Mouse (Mus musculus): ENCODE data around the gene Ric1. TPM values are rescaled to one million over a fixed set of nuclear protein-coding genes. Genes with fewer than 3 reads are reported as not detected.

The Ric1 gene
- polyA plus RNA-seq, 1 experiment: 39.2 TPM

GRCm38 (mm10) chr19:29509857-29510256 lies 12.2 kb upstream of the Ric1 start:
- no peak overlapping the region for H3K27ac ChIP-seq (ENCODE audit: insufficient read depth, low read length)
- no peak overlapping the region for H3K4me3 ChIP-seq (ENCODE audit: insufficient read depth, low read length)
- H3K4me1 ChIP-seq (ENCODE audit: control insufficient read depth, insufficient read depth, low read length): no peaks in the 10 kb centered on the region
- no peak for TF ChIP-seq POLR2A (IDR thresholded peaks at IDR 0.05; ENCODE audit: low read depth, low read length)
- TF ChIP-seq CTCF (IDR thresholded peaks at IDR 0.05; ENCODE audit: borderline replicate concordance, insufficient read depth, low read length): no peak

- H3K4me1 ChIP-seq (ENCODE audit: control insufficient read depth, insufficient read depth, low read length): no peaks in the 10 kb centered on the region
- H3K27ac ChIP-seq (ENCODE audit: insufficient read depth, low read length): no peak overlapping the region
- TF ChIP-seq CTCF (IDR thresholded peaks at IDR 0.05; ENCODE audit: borderline replicate concordance, insufficient read depth, low read length) (no peak), POLR2A (IDR thresholded peaks at IDR 0.05; ENCODE audit: low read depth, low read length) (no peak)
- no peak overlapping the region for H3K4me3 ChIP-seq (ENCODE audit: insufficient read depth, low read length)
Observed at GRCm38 (mm10) chr19:29511826-29512225, 10.3 kb upstream of the Ric1 start.

- H3K4me3 ChIP-seq (ENCODE audit: insufficient read depth, low read length): no peak overlapping the region
- TF ChIP-seq POLR2A (IDR thresholded peaks at IDR 0.05; ENCODE audit: low read depth, low read length) (no peak), CTCF (IDR thresholded peaks at IDR 0.05; ENCODE audit: borderline replicate concordance, insufficient read depth, low read length) (no peak)
- no peaks in the 10 kb centered on the region for H3K4me1 ChIP-seq (ENCODE audit: control insufficient read depth, insufficient read depth, low read length)
- H3K27ac ChIP-seq (ENCODE audit: insufficient read depth, low read length): no peak overlapping the region
Observed at GRCm38 (mm10) chr19:29513111-29513766, 8.8 kb upstream of the Ric1 start.

GRCm38 (mm10) chr19:29514130-29514529 lies 8.0 kb upstream of the Ric1 start:
- Histone ChIP-seq H3K27ac (ENCODE audit: insufficient read depth, low read length) (no peak overlapping the region), H3K4me3 (ENCODE audit: insufficient read depth, low read length) (no peak overlapping the region), H3K4me1 (ENCODE audit: control insufficient read depth, insufficient read depth, low read length) (no peaks in the 10 kb centered on the region; the same call in 1 of the 2 replicates)
- no peak for TF ChIP-seq CTCF (IDR thresholded peaks at IDR 0.05; ENCODE audit: borderline replicate concordance, insufficient read depth, low read length)
- no peak for TF ChIP-seq POLR2A (IDR thresholded peaks at IDR 0.05; ENCODE audit: low read depth, low read length)

GRCm38 (mm10) chr19:29515386-29515785 lies 6.7 kb upstream of the Ric1 start:
- Histone ChIP-seq H3K4me1 (ENCODE audit: control insufficient read depth, insufficient read depth, low read length) (no peaks in the 10 kb centered on the region; the same call in 1 of the 2 replicates), H3K27ac (ENCODE audit: insufficient read depth, low read length) (no peak overlapping the region), H3K4me3 (ENCODE audit: insufficient read depth, low read length) (no peak overlapping the region)
- TF ChIP-seq POLR2A (IDR thresholded peaks at IDR 0.05; ENCODE audit: low read depth, low read length) (no peak), CTCF (IDR thresholded peaks at IDR 0.05; ENCODE audit: borderline replicate concordance, insufficient read depth, low read length) (no peak)

- Histone ChIP-seq H3K4me3 (ENCODE audit: insufficient read depth, low read length) (no peak overlapping the region), H3K4me1 (ENCODE audit: control insufficient read depth, insufficient read depth, low read length) (no peaks in the 10 kb centered on the region; the same call in 1 of the 2 replicates), H3K27ac (ENCODE audit: insufficient read depth, low read length) (no peak overlapping the region)
- TF ChIP-seq CTCF (IDR thresholded peaks at IDR 0.05; ENCODE audit: borderline replicate concordance, insufficient read depth, low read length) (no peak), POLR2A (IDR thresholded peaks at IDR 0.05; ENCODE audit: low read depth, low read length) (no peak)
Observed at GRCm38 (mm10) chr19:29515991-29516390, 6.1 kb upstream of the Ric1 start.

- TF ChIP-seq POLR2A (IDR thresholded peaks at IDR 0.05; ENCODE audit: low read depth, low read length) (no peak), CTCF (IDR thresholded peaks at IDR 0.05; ENCODE audit: borderline replicate concordance, insufficient read depth, low read length) (no peak)
- no peaks in the 10 kb centered on the region; the same call in 1 of the 2 replicates for H3K4me1 ChIP-seq (ENCODE audit: control insufficient read depth, insufficient read depth, low read length)
- H3K27ac ChIP-seq (ENCODE audit: insufficient read depth, low read length): no peak overlapping the region; the same call in 1 of the 2 replicates
- no peak overlapping the region for H3K4me3 ChIP-seq (ENCODE audit: insufficient read depth, low read length)
Observed at GRCm38 (mm10) chr19:29518409-29518808, 3.7 kb upstream of the Ric1 start.

GRCm38 (mm10) chr19:29518922-29519321 lies 3.2 kb upstream of the Ric1 start:
- Histone ChIP-seq H3K4me3 (ENCODE audit: insufficient read depth, low read length) (no peak overlapping the region), H3K4me1 (ENCODE audit: control insufficient read depth, insufficient read depth, low read length) (no peaks in the 10 kb centered on the region; the same call in 1 of the 2 replicates), H3K27ac (ENCODE audit: insufficient read depth, low read length) (peak overlapping the region; percentile 23; the same call in 1 of the 2 replicates)
- no peak for TF ChIP-seq POLR2A (IDR thresholded peaks at IDR 0.05; ENCODE audit: low read depth, low read length)
- TF ChIP-seq CTCF (IDR thresholded peaks at IDR 0.05; ENCODE audit: borderline replicate concordance, insufficient read depth, low read length): no peak

GRCm38 (mm10) chr19:29520996-29521560 lies 1.0 kb upstream of the Ric1 start:
- H3K4me3 ChIP-seq (ENCODE audit: insufficient read depth, low read length): peak overlapping the region; percentile 93

More at GRCm38 (mm10) chr19:29520996-29521560, 1.0 kb upstream of the Ric1 start:
- TF ChIP-seq CTCF (IDR thresholded peaks at IDR 0.05; ENCODE audit: borderline replicate concordance, insufficient read depth, low read length): no peak
- no peak for TF ChIP-seq POLR2A (IDR thresholded peaks at IDR 0.05; ENCODE audit: low read depth, low read length)
- Histone ChIP-seq H3K27ac (ENCODE audit: insufficient read depth, low read length) (peak overlapping the region; percentile 76), H3K4me1 (ENCODE audit: control insufficient read depth, insufficient read depth, low read length) (no peaks in the 10 kb centered on the region; the same call in 1 of the 2 replicates)
